Mouse (Mus musculus) cerebellum, postnatal 4 days (tissue): ENCODE results near the gene N4bp3.

Experiments
- DNase-seq, 2 experiments: peaks; one replicate each; pipeline ENCODE4 v3.0.0; 2022; ENCODE audit warnings: low spot score in 2 of 2, mixed read lengths in 1 of 2

Gene N4bp3

DNA sequence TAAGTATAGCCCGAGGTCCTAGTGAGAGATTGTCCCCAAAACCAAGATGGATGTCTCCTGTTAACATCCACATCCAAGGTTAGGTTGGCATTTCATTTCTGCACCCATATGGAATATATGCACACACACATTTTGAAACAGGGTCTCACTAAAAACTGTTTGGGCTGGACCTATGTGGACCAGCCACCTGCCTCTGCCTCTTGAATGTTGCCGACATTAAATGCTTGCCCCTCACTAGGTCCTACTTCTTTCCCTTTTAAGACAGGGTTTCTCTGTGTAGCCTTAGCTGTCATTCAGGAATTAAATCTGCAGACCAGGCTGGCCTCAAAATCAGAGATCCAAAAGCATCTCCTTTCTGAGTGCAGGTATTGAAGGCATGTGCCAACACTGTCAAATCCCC, 53.1 kb downstream of the N4bp3 start:
- no peak for DNase-seq

DNA sequence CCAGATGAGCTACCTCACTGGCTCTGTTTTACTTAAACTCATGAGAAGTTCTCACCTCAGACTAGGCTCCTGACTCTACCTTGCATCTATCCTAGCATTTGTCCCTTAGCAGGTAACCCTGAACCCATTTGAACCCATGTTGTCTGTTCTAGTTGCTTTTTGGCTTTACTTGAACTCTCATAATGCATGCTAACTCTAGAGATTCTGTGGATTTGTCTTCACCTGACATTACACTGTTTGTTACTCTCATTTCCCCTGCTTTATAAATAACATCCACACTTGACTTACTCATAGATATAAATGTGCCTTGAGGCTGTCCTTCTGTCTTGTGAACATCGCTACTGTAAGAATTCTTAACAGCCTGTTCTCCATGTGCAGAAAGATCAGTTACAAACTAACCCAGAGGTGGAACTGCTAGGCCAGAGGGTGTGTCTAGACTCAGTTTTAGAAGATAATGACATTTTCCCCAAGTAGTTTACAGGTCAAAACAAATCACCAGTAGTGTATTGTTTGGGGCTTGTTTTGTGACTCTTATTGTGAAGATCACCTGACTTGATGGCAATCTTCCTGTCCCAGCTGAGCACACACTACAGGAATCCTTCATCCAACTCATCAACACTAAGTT, 55.1 kb downstream of the N4bp3 start:
- no peak for DNase-seq

DNA sequence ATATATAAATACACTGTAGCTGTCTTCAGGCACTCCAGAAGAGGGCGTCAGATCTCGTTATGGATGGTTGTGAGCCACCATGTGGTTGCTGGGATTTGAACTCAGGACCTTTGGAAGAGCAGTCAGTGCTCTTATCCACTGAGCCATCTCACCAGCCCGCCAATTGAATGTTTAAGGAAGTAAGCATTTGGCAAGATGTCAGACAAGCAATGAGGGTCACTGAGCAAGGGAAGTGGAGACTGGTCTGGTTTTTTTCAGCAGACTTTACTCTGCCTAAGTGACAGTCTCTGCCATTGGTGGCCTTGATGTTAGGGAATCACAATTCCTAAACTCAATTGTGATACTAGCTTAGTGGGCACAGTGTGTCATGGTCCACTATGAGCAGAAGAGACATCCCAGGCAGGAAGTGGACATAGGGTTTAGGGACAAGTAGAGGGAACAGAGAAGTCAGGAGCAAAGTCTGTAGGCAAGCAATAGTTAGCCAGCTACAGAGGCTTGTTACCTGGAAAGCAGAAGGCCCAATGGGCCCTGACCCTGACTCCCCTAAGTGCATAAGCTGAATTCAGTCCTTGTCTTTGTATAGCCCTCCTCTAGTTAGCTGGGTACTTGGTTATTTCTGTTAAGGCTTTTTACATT, 55.8 kb downstream of the N4bp3 start:
- DNase-seq: no peak

DNA sequence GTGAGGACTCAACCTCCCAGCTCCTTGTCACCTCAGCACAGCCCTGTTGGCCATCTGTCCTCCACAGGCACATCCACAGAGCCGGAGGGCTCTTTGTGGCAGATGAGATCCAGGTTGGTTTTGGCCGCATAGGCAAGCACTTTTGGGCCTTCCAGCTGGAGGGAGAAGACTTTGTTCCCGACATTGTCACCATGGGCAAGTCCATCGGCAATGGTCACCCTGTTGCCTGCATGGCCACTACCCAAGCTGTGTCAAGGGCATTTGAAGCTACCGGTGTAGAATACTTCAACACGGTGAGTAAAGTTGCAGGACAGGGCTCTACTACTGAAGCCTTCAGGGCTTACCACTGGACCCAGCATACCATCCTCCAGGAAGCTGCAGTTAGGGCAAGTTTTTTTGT, 56.8 kb downstream of the N4bp3 start:
- no peak for DNase-seq

DNA sequence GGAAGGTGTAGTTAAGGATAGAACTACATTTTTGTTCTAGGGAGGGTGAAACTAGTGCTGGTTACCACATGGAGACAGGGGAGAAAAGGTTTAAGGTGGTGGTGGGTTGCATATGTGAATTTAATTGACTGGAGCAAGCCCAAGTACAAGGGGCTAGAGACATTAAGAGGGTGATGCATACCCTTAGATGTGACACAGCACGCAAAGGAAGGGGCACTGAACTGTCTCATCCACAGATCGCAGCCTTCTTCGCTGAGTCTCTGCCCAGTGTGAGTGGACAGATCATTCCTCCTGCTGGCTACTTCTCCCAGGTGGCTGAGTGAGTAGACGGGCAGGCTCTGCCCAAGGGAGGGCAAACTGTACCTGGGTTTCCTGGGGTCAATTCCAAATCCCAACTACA, 57.3 kb downstream of the N4bp3 start:
- DNase-seq: no peak
